In the genomic region with DNA sequence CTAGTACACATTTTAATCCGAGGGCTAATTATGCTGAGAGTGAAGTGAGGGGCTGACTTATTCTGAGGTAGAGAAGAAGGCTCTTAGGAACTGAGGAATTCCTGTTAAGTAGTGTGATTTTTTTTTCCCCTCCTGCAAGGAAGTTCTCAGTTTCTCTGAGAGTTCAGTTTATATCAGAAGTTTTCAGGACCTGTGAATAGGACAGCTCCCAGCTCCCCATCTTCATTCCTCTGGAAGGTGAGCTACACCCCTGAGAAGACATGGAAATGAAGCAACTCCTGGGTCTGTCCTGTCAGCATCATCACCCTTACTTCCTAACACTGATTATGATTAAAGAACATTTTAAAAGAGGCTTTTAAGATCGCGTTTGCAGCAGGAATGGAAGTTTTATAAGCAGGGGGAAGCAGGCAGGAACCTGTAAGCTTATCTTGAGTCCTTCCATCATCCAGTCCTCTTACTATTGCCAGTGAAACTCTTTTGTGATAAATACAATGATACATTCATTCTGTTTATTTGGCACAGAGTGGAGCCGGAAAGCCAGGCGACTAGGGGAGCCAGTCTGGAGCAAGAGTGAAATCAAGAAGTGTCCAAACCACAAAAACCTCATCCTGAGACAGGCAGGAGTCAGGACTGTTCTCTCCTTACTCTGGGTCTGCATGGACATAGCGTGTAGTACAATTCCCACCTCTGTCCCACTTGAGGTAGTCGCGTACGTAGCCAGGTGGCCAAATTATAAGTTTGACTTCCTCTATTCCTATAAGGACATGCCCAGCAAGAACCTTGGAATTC, we compare ENCODE assay signal across 34 mouse cellular contexts. TPM values are rescaled to one million over a fixed set of nuclear protein-coding genes. Genes with fewer than 3 reads are reported as not detected.
DNase-seq lines count a peak whose midpoint lies in the region; ATAC-seq and TF ChIP-seq lines count a peak whose summit lies in the region.
"Had no signal": no experiment of that assay in that cellular context is flagged by ENCODE, and none has a peak within 500 bp of the region (broad histone marks: within the 10 kb centered on the region; RNA-seq: fewer than 3 reads in every experiment).

No protein-coding gene starts in this region.

- no peak for ATAC-seq in kidney, postnatal 0 days (replicated peaks; ENCODE audit: low FRiP score, low read depth)
- ATAC-seq in limb, embryonic 14.5 days (ENCODE audit: low FRiP score, low read depth) = no peak
- ATAC-seq in megakaryocyte-erythroid progenitor cell, adult 5-6 weeks (replicated peaks; ENCODE audit: low FRiP score, low TSS enrichment, poor library complexity, severe bottlenecking) = no peak
- no peak for ATAC-seq in megakaryocyte, adult 5-6 weeks (ENCODE audit: poor library complexity, severe bottlenecking)
- ATAC-seq: forebrain, embryonic 13.5 days; inflammation-experienced regulatory T-cells, adult 6 months; midbrain, embryonic 15.5 days had no signal

- no peaks in the 10 kb centered on the region for H3K27me3 ChIP-seq in kidney, postnatal 0 days (ENCODE audit: insufficient read depth, low read length)
- no peaks in the 10 kb centered on the region for H3K27me3 ChIP-seq in limb, embryonic 14.5 days (ENCODE audit: control insufficient read depth, insufficient read depth, low read length)
- H3K27me3 ChIP-seq: CH12.LX; forebrain, embryonic 13.5 days; heart, embryonic 12.5 days; hindbrain, embryonic 15.5 days; liver, embryonic 15.5 days; midbrain, embryonic 15.5 days had no signal

- peak; percentile 19 for DNase-seq in kidney, postnatal 0 days (ENCODE audit: low spot score)
- no peak for DNase-seq in kidney, postnatal 10 days
- DNase-seq in Muller cell, postnatal 12 days (ENCODE audit: inconsistent ontology term) = peak; percentile 3
- peak; percentile 37 for DNase-seq in embryo, embryonic 11 days
- peak; percentile 31 for DNase-seq in limb, embryonic 14.5 days (ENCODE audit: low spot score)
- no peak for DNase-seq in right cerebral cortex, adult 2 months (ENCODE audit: low spot score in 2 of 2)
- DNase-seq: adrenal gland, postnatal 14 days; B cell, adult 2 months; cerebellum, adult 11-12 months; cerebellum, adult 9-11 months; gastrocnemius, adult 2 months; gastrocnemius, postnatal 36 days; heart, adult 2 months; heart, postnatal 4 days; kidney, adult 11 months; kidney, postnatal 4 days; layer of hippocampus, postnatal 36 days; left cerebral cortex, postnatal 4 days; lung, postnatal 36 days; right cerebral cortex, adult 18-20 months; right cerebral cortex, postnatal 4 days; thymus, adult 2 months; thymus, postnatal 36 days had no signal

- no peak overlapping the region for H3K27ac ChIP-seq in kidney, postnatal 0 days
- no peak overlapping the region for H3K27ac ChIP-seq in limb, embryonic 14.5 days (replicated peaks; ENCODE audit: low read depth, low read length)
- H3K27ac ChIP-seq: forebrain, embryonic 13.5 days; gastrocnemius, adult 2 months; heart, adult 2 months; hindbrain, embryonic 15.5 days; liver, embryonic 15.5 days; midbrain, embryonic 10.5 days; midbrain, embryonic 15.5 days; stomach, postnatal 0 days had no signal

- no peaks in the 10 kb centered on the region for H3K9me3 ChIP-seq in kidney, postnatal 0 days (replicated peaks; ENCODE audit: low read length)
- no peaks in the 10 kb centered on the region for H3K9me3 ChIP-seq in limb, embryonic 14.5 days (ENCODE audit: control insufficient read depth, low read length)
- H3K9me3 ChIP-seq: forebrain, embryonic 13.5 days; heart, embryonic 12.5 days; hindbrain, embryonic 15.5 days; liver, embryonic 15.5 days; midbrain, embryonic 10.5 days; midbrain, embryonic 15.5 days had no signal

- no peak overlapping the region for H3K9ac ChIP-seq in kidney, postnatal 0 days (ENCODE audit: low read depth, low read length)
- no peak overlapping the region for H3K9ac ChIP-seq in limb, embryonic 14.5 days (ENCODE audit: low read depth, low read length, severe bottlenecking)
- H3K9ac ChIP-seq: forebrain, embryonic 13.5 days; heart, embryonic 12.5 days; hindbrain, embryonic 15.5 days; liver, embryonic 15.5 days; midbrain, embryonic 15.5 days had no signal

- H3K4me2 ChIP-seq in kidney, postnatal 0 days (ENCODE audit: low read length) = no peak overlapping the region
- no peak overlapping the region for H3K4me2 ChIP-seq in limb, embryonic 14.5 days (replicated peaks; ENCODE audit: low read depth, low read length, severe bottlenecking)
- H3K4me2 ChIP-seq: forebrain, embryonic 13.5 days; heart, embryonic 12.5 days; hindbrain, embryonic 15.5 days; liver, embryonic 15.5 days; midbrain, embryonic 15.5 days had no signal

- no peaks in the 10 kb centered on the region for H3K4me1 ChIP-seq in kidney, postnatal 0 days (replicated peaks; ENCODE audit: insufficient read depth, low read length)
- no peaks in the 10 kb centered on the region for H3K4me1 ChIP-seq in limb, embryonic 14.5 days (ENCODE audit: control insufficient read depth, insufficient read depth, low read length)
- H3K4me1 ChIP-seq: forebrain, embryonic 13.5 days; heart, embryonic 12.5 days; hindbrain, embryonic 15.5 days; liver, embryonic 15.5 days; midbrain, embryonic 15.5 days had no signal

- H3K36me3 ChIP-seq in kidney, postnatal 0 days (ENCODE audit: insufficient read depth, low read length) = no peaks in the 10 kb centered on the region
- no peaks in the 10 kb centered on the region for H3K36me3 ChIP-seq in limb, embryonic 14.5 days (ENCODE audit: control insufficient read depth, insufficient read depth, low read length)
- H3K36me3 ChIP-seq: heart, embryonic 12.5 days; hindbrain, embryonic 15.5 days; liver, embryonic 15.5 days; midbrain, embryonic 10.5 days; midbrain, embryonic 15.5 days had no signal

- no peak overlapping the region for H3K4me3 ChIP-seq in kidney, postnatal 0 days (replicated peaks; ENCODE audit: low read depth, low read length)
- H3K4me3 ChIP-seq in limb, embryonic 14.5 days (replicated peaks; ENCODE audit: low read length) = no peak overlapping the region
- H3K4me3 ChIP-seq: forebrain, embryonic 13.5 days; gastrocnemius, adult 2 months; heart, adult 2 months; heart, embryonic 12.5 days; hindbrain, embryonic 15.5 days; liver, embryonic 15.5 days; midbrain, embryonic 10.5 days; midbrain, embryonic 15.5 days had no signal

- TF ChIP-seq CTCF in kidney, postnatal 0 days (IDR thresholded peaks at IDR 0.05; ENCODE audit: low read depth) = no peak

- 70% methylated on average over 9 of the region's 9 CpGs for WGBS in kidney, postnatal 0 days
- 69% methylated on average over 9 of the region's 9 CpGs for WGBS in limb, embryonic 14.5 days

- no peak for TF ChIP-seq POLR2A in limb, embryonic 14.5 days (IDR thresholded peaks at IDR 0.05; ENCODE audit: borderline replicate concordance, extremely low read depth, insufficient read depth, insufficient read length)

RNA-seq across cellular contexts. Expression of a gene that starts 37.3 kb away (rescaled TPM):
- 9.3 and 9.6 TPM in 2 replicates for polyA plus RNA-seq in kidney, postnatal 0 days (2015; fragmentation: Nextera tagmentation; extraction: Ambion mirVana)
- polyA plus RNA-seq in limb, embryonic 14.5 days (2012; rRNA removed) = 8.0 and 8.5 TPM in 2 replicates
- 13.7 and 15.0 TPM in 2 replicates for polyA plus RNA-seq in limb, embryonic 14.5 days (2014; fragmentation: Nextera tagmentation; extraction: Ambion mirVana)
- total RNA-seq in megakaryocyte-erythroid progenitor cell, adult 5-6 weeks (2014; fragmentation: Nextera tagmentation) = 14.1 and 15.6 TPM in 2 replicates
- 15.0 and 28.3 TPM in 2 replicates for total RNA-seq in megakaryocyte-erythroid progenitor cell, adult 5-6 weeks (2017)
- total RNA-seq in megakaryocyte, adult 5-6 weeks (2015) = 21.4 and 30.3 TPM in 2 replicates
- total RNA-seq in megakaryocyte, adult 5-6 weeks (2017) = 24.7 and 31.4 TPM in 2 replicates

Comparison
In these comparisons a context has a peak if more than half of its experiments do, and no peak if none do; other contexts are left out.
1. DNase-seq: peak in kidney, postnatal 0 days (single experiment), Muller cell, postnatal 12 days (single experiment), embryo, embryonic 11 days (single experiment) and limb, embryonic 14.5 days (single experiment); none in kidney, postnatal 10 days (single experiment) and right cerebral cortex, adult 2 months (0 of 2).